Mouse (Mus musculus): Measurements from ENCODE around the gene Adck1.
"Not testable (repeated sequence)": the region's sequence is repeated elsewhere in the genome, so short reads cannot be mapped to it uniquely, and the experiment has no call there.

The Adck1 gene

DNA sequence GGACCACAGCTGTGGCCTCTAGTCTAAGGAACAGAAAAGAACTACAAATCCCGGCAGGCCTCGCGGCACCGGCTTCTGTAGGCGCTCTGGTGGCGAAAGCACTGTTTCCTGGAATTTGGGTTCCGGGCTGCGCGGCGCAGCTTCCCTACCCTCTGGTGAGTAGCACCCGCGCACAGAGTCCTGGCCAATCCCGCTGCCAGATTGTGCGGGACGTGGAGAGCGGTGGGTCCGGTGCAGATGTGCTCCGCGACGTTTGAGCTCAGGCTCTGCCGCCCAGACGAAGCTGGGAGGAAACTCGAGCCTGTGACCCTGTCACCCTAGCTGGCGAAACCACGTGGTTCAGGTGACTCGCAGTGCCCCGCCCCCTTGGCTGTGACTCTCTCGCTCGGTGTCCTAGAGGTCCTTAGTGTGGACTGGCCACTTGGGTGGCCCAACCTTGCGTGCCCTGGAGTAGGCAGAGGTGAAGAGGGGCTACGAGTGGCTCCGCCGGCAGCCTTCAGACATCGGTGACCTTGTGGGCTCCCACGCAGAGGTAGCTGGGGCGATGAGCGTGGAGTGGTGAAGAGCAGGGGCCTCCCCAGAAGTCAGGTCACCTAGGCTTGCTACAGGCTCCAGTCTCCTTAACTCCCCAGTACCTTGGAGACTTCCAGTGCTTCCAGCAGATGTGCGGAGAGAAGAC, at the start of gene Adck1:
TSS of gene Adck1 (plus strand) at position 114 of the 679 bp plus-strand sequence.
- peak; percentile 98 for ATAC-seq (ENCODE audit: insufficient number of reproducible peaks, low FRiP score, low TSS enrichment)

DNA sequence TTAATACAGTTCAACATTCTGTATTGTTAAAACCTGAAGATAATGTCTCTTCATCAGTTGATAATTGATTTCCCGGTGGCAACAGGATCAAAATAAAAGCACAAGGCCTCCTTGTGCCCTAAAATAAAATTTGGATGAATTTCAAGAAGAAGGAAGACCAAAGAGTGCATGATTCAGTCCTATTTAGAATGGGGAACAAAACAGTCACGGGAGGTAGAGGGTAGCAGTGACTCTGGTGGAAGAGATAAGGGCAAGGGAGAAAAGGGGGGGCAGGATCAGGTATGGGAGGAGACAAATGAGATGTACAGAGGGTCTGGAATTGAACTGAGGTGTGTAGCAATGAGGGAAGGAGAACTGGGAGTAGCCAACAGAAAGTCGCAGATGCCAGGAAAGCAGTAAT, 45.8 kb upstream of the Adck1 start:
- ATAC-seq (ENCODE audit: insufficient number of reproducible peaks, low FRiP score, low TSS enrichment), result no peak

DNA sequence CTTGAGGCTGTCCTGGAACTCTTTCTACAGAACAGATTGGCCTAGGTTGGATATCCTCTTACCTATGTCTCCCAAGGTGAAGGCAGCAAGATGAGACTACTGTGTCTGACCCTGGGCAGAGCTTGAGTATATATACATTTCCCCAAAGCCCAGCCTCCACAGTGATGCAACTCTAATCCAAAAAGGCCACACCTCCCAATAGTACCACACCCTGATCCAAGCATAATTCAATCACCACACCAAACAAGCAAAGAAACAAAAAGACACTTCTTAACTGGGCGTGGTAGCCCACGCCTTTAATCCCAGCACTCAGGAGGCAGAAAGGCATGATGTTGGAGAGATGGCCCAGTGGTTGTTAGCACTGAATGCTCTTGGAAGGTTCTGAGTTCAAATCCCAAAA, 36.4 kb upstream of the Adck1 start, which contains the start of gene Gm5039:
TSS of gene Gm5039 (minus strand) at position 101 of the 400 bp plus-strand sequence.
- ATAC-seq (ENCODE audit: insufficient number of reproducible peaks, low FRiP score, low TSS enrichment), result not testable (repeated sequence)

DNA sequence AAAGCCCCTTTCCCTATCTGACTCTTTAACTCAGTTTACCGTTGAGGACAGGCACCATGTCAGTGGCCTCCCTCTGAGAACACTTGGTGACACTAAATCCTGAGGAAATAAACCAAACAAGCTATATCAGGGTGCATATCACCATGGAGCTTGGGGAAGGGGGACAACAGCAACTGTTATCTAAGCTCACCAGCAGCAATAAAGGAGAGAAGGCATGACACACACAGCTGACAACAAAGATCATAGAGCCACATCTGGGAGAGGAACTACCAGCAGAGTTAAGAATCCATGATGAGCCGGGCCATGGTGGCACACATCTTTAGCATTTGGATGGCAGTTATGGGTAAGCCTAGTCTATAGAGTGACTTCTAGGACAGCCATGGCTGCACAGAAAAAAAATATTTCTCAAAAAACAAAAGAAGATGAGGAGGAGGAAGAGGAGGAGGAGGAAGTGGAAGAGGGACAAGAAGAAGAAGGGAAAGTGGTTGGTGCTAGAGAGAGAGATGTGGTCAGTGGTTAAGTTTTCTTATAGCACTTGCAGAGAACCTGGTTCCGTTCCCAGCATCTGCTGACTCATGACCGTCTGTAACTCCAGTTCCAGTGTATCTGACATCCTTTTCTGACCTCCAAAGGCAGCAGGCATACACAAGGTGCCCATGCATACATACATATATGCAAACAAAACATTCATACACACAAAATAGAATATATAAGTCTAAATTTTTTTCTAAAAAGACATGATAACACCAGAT, 23.5 kb upstream of the Adck1 start:
- not testable (repeated sequence) for ATAC-seq (ENCODE audit: insufficient number of reproducible peaks, low FRiP score, low TSS enrichment)

DNA sequence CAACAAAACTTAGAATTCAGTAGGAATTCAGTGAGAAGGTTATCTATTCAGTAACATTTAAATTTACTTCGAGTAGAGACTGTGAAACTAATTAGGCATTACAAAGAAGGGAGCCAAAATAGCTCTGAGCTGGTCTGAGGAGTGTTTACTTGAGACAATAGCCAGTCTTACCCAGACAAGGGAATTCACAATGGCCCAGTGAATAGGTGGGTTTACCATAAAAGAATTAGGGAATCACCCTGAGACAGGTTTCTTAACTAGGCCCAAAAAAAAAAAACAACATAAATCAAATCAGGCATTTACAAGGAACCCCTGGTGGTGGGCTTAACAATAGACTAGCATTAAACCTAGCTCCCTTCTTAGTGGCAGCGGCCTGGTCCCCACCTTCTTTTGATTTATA, 19.1 kb upstream of the Adck1 start:
- not testable (repeated sequence) for ATAC-seq (ENCODE audit: insufficient number of reproducible peaks, low FRiP score, low TSS enrichment)

DNA sequence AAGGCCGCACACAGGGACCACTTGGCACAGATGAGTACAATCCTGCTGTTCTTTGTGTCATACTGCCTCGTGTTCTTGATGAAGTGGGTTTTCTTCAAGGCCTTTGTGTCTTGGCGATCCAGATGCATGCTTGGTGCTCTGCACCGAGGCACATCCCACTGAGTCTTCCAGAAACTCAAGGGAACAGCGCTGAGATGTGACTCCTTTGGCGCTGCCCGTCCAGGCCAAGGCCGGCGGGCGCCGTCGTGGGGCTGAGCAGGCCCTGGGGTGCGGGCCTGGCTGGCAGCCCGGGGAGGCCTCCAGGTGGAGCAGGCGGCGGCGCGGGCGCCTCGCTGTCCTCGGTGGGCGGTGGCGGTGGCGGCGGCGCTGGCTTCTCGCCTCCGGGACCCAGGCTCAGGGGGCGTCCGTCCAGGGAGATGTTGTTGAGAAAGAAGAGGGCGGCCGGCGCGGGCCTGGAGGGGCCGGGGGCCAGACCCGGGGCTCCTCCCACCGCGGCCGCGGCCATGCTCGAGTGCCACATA, 6.1 kb upstream of the Adck1 start:
- no peak for ATAC-seq (ENCODE audit: insufficient number of reproducible peaks, low FRiP score, low TSS enrichment)

DNA sequence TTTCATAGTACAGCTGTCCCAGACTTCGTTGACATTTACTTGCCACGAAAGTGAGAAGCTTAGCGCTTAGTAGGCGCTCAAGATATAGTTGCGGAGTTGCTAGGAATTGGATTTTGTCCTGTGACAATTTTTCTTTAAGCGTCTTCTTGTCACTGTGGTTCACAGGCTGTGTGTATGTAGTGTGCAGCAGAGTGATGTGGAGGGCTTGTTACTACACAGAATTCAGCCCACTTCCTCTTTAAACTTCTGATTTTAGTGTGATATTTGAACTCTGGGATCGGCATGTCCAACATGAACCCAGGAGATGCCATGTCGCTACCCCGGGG, 729 bp downstream of the Adck1 start:
- no peak for ATAC-seq (ENCODE audit: insufficient number of reproducible peaks, low FRiP score, low TSS enrichment)

DNA sequence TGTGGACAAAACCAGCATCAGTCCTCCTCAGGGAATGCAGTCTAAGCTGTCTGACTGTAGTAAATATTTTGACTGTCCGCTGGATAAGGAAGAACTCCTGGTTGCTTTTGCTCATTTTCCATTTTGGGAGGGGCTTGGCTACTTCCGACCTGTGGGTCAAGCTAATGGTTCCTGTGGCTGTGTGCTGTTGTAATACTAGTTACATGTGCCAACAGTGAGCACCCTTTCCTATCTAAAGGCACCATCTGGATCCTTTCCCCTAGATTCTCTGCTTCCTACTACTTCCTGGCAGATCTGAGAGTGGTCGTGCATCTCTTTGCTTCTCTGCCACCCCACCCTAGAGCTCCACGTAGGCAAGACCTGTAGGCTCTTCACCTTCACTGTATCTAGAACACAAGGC, 7.3 kb downstream of the Adck1 start:
- no peak for ATAC-seq (ENCODE audit: insufficient number of reproducible peaks, low FRiP score, low TSS enrichment)

DNA sequence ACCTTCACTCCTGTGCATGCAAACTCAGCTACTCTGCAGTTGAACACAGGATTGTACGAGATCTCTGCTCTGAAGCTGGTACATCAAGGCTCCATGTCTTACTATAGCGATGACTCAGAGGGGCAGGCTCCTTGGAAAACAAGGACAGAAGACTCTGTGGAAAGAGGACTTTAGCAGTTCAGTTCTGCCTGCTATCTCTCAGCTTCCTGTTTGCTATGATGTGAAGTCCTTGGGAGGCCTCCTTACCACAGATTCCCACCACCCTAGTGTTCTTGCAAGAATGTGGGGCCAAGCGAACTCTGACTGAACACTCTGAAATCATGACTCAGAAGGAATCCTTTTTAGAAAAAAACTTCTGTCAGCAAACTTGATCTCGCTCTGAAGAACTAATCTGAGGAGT, 8.3 kb downstream of the Adck1 start:
- no peak for ATAC-seq (ENCODE audit: insufficient number of reproducible peaks, low FRiP score, low TSS enrichment)

DNA sequence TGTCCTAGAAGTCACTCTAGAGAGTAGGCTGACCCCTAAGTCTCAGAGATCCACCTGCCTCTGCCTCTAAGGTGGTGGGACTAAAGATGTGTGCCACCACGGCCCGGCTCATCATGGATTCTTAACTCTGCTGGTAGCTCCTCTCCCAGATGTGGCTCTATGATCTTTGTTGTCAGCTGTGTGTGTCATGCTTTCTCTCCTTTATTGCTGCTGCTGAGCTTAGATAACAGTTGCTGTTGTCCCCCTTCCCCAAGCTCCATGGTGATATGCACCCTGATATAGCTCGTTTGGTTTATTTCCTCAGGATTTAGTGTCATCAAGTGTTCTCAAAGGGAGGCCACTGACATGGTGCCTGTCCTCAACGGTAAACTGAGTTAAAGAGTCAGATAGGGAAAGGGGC, 9.3 kb downstream of the Adck1 start:
- ATAC-seq (ENCODE audit: insufficient number of reproducible peaks, low FRiP score, low TSS enrichment), result not testable (repeated sequence)

DNA sequence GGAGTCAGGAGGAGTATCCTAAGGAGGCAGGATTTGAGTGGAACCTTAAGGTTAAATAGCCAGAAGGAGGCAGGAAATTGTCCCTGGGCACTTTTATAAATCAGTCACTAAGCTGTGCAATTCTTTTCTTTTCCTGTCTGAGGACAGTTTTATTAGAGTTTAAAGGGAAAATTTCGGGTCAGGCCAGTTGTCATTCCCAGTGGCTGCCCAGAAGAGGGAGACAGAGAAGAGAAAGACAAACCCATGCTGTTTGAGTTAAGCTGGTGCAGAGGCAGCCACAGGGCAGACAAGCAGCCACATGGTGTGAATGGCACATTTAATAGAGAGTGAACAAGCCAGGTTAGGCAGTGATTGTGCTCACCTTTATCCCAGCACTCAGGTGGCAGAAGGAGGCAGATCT, 10.0 kb downstream of the Adck1 start:
- not testable (repeated sequence) for ATAC-seq (ENCODE audit: insufficient number of reproducible peaks, low FRiP score, low TSS enrichment)

DNA sequence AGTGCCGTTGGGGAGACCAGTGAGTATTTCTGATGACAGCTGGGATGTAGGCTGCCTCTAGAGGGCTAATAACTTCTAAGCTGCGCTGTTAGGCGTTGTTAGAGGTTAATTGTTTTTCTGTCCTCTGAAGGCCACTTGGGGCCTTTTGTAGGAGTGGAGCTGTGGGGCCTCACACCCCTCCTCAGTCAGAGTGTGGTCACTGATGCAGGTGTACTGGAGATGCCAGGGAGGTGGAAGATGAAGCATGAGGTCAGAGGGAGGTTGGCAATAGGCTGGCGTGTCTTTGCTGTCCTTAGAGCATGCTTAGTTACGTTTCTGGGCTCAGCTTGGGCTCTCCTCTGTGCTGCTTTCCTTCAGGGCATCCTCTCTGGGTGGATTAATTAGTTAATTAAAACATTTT, 11.7 kb downstream of the Adck1 start:
- ATAC-seq (ENCODE audit: insufficient number of reproducible peaks, low FRiP score, low TSS enrichment), result 0 out of 2 replicates have a peak, but pooled peaks have one; percentile 31

DNA sequence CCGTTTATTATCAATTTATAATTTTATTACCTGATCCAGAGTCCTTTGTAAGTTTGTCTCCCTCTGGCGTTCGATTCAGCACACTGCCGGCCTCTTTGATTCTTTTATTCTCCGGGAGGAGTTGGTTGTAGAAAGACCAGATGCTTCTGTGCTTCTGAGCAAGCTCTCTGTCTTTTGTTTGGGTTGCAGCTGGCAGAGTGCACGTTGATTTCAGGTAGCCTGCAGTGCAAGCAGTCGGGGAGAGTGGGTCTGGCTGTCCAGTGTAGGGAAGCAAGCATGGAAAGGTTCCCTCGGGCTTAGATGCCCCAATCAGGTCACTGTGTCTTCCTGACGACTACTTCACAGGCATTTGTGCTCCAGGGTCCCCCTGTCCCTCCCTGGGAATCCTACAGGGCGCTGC, 16.5 kb downstream of the Adck1 start:
- no peak for ATAC-seq (ENCODE audit: insufficient number of reproducible peaks, low FRiP score, low TSS enrichment)

DNA sequence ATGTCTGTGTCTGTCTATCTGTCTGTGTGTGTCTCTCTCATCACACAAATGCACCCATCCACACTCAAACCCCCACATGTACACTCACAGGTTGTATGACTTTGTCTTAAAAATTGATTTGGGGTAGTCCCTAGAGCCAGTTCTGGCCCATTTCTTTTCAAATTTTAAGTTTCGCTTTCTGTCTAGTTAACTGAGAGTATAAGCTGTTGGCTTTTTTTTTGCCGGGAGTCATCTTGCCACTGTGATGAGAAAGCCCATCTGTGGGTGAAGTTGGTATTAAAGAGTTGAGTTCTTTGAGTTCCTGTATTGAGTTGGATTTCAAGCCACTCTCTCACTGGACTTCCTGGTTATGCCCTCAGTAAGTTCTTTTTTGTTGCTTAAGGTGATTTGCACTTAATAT, 17.9 kb downstream of the Adck1 start:
- ATAC-seq (ENCODE audit: insufficient number of reproducible peaks, low FRiP score, low TSS enrichment), result no peak

DNA sequence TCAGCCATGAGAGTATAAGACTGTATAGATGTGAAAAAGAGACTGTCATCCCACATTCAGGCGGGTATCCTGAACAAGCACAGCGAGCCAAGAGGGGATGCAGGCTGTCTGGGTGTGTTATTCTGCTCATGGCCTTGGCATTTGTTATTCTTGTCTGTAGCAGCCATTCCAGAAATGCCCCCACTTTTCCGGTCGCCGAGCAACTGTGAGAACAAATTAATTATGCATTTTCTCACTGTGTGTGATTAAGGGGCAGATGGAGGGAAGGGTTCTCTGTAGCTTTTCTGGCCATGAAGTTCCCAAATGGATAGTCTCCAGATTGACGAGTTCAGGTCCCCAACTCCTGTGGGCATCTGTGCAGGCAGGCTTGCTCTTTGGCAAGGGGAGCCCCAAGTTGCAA, 28.5 kb downstream of the Adck1 start:
- no peak for ATAC-seq (ENCODE audit: insufficient number of reproducible peaks, low FRiP score, low TSS enrichment)

DNA sequence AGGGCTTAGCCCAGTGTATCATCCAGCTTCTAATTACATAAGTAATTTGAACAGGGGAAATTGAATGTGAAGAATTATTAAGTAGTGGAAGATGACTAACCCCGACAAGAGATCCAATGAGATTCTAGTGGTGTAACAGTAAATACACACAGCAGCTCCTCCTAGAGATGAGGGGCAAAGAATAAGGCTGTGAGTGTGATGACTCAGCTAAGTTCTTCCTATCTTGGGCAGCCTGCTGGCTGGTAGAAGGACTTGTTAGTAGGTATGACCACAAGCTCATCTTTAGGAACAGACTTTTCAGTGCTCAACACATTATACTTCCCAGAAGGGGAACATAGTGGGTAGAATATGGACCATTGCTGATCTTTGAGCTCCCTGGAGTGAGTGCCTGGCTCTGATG, 38.3 kb downstream of the Adck1 start:
- ATAC-seq (ENCODE audit: insufficient number of reproducible peaks, low FRiP score, low TSS enrichment), result no peak

DNA sequence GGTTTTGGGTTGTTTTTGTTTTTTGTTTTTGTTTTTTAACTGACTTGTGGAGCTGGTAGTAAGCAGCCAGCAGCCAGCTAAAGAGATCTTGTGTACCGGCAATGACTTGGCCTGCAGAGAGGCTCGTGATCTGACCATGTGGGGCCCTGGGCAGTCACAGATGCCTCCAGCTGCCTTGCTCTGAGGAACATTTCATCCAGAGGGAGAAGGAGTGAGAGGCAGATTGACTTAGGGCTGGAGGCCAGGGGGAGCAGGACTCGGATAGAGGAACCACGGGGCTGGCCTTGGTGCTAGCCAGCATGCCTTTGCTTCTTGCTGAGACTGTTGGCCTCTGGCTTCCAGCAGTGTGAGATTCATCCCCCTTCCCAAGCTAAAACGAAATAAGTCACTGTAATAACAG, 43.2 kb downstream of the Adck1 start:
- no peak for ATAC-seq (ENCODE audit: insufficient number of reproducible peaks, low FRiP score, low TSS enrichment)

DNA sequence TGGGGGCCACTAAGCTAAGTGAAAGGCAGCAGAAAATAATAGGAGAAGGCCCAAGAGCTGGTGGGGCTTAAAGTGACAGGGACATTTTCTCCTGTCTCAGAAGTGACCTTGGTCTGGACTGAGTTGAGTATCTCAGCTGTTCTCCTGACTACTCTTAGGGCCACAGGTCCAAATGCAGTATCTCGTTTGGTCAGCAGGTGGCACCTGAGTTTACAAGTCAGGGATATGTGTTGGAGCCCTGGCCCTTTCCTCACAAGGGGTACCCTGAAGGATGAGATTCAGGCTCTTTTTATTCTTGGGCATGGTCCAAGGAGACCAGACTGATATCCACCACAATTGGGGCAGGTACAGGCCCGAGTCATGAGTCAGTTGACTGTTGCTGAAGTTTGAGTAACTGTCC, 44.8 kb downstream of the Adck1 start:
- ATAC-seq (ENCODE audit: insufficient number of reproducible peaks, low FRiP score, low TSS enrichment), result no peak

DNA sequence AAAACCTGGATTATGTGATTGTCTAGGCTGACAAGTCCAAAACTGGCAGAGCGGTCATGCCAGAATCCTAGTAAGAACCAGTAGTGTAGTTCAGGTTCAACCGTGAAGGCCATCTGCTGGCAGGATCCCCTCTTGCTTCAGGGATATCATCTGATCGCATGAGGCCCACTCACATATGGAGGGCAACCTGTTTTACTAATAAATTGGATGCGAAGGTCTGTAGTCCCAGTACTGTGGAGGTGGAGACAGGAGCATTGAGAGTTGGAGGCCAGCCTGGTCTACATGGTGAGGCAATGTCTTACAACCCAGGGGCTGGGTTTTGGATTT, 47.6 kb downstream of the Adck1 start:
- ATAC-seq (ENCODE audit: insufficient number of reproducible peaks, low FRiP score, low TSS enrichment), result 0 out of 2 replicates have a peak, but pooled peaks have one; percentile 22

DNA sequence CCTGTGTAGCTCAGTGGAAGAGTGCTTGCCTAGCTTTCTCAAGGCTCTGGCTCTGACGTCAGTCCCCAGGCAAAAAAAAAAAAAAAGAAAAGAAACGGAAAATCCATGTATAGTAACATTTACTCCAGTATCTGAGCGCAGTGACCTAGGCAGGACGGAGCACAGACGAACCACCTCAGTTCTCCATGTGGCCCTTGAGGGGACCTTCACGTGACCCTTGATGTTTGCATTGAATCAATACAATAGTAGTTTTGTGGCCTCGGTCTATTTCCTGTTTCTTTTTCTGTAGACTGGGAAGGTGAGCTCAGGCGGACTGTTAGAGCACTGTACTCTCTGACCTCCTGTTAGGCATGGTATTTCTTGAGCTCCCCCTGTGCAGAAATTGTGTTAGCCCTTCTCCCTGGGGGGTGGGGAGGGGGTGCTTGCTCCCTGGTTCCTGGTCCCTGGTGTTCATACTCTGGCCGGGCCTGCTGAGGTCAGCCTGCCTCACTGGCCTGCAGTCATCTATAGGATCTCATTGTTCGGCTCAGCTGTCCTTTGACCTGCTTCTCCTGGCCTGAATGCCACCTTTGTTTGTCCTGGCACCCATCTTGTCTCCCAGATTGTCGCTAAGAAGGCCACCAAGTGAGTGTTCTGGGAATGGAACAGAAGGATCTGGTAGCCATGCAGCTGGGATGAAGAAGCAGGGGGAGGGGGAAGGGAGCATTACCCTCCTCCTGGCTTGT, 48.1 kb downstream of the Adck1 start:
- no peak for ATAC-seq (ENCODE audit: insufficient number of reproducible peaks, low FRiP score, low TSS enrichment)

DNA sequence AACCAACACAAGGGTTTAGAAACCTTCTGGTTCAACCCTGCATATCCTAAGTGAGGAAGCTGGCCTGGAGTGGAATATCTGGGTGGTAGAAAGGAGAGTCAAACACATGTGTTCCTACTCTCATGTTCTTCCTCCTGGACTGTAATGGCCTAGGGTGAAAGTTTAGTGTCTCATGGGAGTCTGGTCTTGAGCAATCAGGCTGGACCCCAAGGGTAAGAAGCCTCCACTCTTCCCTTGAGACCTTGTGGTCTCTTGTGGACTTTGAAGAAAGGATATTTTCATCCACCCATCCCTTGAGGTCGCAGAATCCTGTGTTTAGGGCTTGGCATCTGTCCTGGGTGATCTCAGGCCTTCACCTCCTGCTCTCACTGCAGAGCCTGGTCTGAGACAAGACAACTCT, 52.9 kb downstream of the Adck1 start:
- ATAC-seq (ENCODE audit: insufficient number of reproducible peaks, low FRiP score, low TSS enrichment), result no peak

Measured in cerebellum, adult (tissue).